In the genomic region with DNA sequence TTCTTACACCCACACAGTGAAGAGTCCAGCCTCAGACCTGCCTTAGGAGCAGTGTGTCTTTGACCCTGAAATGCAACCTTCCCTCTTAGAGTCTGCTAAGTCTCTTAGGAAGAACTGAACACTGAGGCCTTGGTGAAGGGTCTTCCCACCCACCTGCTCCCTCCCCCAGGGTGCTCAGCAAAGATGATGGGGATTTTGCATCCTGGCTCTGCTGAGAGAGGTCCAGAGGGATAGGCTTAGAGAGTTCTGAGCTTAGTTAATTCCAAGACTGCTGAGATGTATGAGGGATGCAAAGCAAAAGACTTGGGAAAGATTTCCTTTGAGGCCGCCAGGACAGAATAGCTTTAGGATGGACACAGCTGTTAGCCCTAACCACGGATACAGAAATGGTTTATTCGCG, we compare ENCODE assay signal across 20 mouse cellular contexts. TPM values are rescaled to one million over a fixed set of nuclear protein-coding genes. Genes with fewer than 3 reads are reported as not detected.
DNase-seq lines count a peak whose midpoint lies in the region; ATAC-seq and TF ChIP-seq lines count a peak whose summit lies in the region.
"Had no signal": no experiment of that assay in that cellular context is flagged by ENCODE, and none has a peak within 500 bp of the region (broad histone marks: within the 10 kb centered on the region; RNA-seq: fewer than 3 reads in every experiment).

No protein-coding gene starts in this region.

- H3K27me3 ChIP-seq in hindbrain, embryonic 10.5 days (ENCODE audit: insufficient read depth, poor library complexity, severe bottlenecking), result peaks cover 35% of the 10 kb centered on the region
- H3K27me3 ChIP-seq in hindbrain, embryonic 14.5 days (ENCODE audit: control insufficient read depth, insufficient read depth, low read length), result 0 out of 2 replicates have a peak, but pooled peaks cover 6% of the 10 kb centered on the region
- no peaks in the 10 kb centered on the region for H3K27me3 ChIP-seq in lung, embryonic 15.5 days
- no peaks in the 10 kb centered on the region for H3K27me3 ChIP-seq in lung, postnatal 0 days (replicated peaks; ENCODE audit: insufficient read depth, low read length)
- H3K27me3 ChIP-seq in embryonic facial prominence, embryonic 10.5 days (replicated peaks; ENCODE audit: low read depth, poor library complexity, severe bottlenecking), result peaks cover 43% of the 10 kb centered on the region

- H3K9ac ChIP-seq in hindbrain, embryonic 14.5 days, result no peak overlapping the region
- H3K9ac ChIP-seq in lung, embryonic 15.5 days, result no peak overlapping the region
- no peak overlapping the region for H3K9ac ChIP-seq in lung, postnatal 0 days (replicated peaks; ENCODE audit: low read depth)
- H3K9ac ChIP-seq: forebrain, embryonic 13.5 days; heart, embryonic 13.5 days; hindbrain, embryonic 15.5 days; intestine, embryonic 15.5 days had no signal

- TF ChIP-seq CTCF in lung, postnatal 0 days (IDR thresholded peaks at IDR 0.05), result no peak

- peak; percentile 21 for DNase-seq in embryo, embryonic 10.5 days (ENCODE audit: low spot score)
- DNase-seq in embryo, embryonic 11 days, result no peak
- no peak for DNase-seq in hindbrain, embryonic 10.5 days (ENCODE audit: low spot score)
- no peak for DNase-seq in hindbrain, embryonic 14.5 days (ENCODE audit: low spot score)
- no peak for DNase-seq in lung, postnatal 0 days (ENCODE audit: low spot score)
- DNase-seq in embryonic facial prominence, embryonic 10.5 days (ENCODE audit: low spot score), result no peak
- no peak for DNase-seq in gastrocnemius, adult 8-10 months (ENCODE audit: low spot score in 2 of 2)
- DNase-seq: adrenal gland, adult 8-10 months; cerebellum, adult 11-12 months; cerebellum, adult 8-10 months; gastrocnemius, postnatal 14 days; heart, postnatal 36 days had no signal

- TF ChIP-seq EP300 in lung, postnatal 0 days (IDR thresholded peaks at IDR 0.05), result no peak

- H3K4me3 ChIP-seq in hindbrain, embryonic 10.5 days, result no peak overlapping the region
- H3K4me3 ChIP-seq in hindbrain, embryonic 14.5 days (replicated peaks; ENCODE audit: low read length), result no peak overlapping the region
- H3K4me3 ChIP-seq in lung, embryonic 15.5 days, result no peak overlapping the region
- no peak overlapping the region for H3K4me3 ChIP-seq in lung, postnatal 0 days (ENCODE audit: low read depth, low read length)
- H3K4me3 ChIP-seq in embryonic facial prominence, embryonic 10.5 days, result no peak overlapping the region
- H3K4me3 ChIP-seq: forebrain, embryonic 10.5 days; forebrain, embryonic 13.5 days; heart, embryonic 13.5 days; hindbrain, embryonic 15.5 days; intestine, embryonic 15.5 days had no signal

- WGBS in hindbrain, embryonic 10.5 days, result 78% methylated on average over 4 of the region's 4 CpGs
- 79% methylated on average over 4 of the region's 4 CpGs for WGBS in hindbrain, embryonic 14.5 days
- 48% methylated on average over 4 of the region's 4 CpGs for WGBS in lung, embryonic 15.5 days
- WGBS in lung, postnatal 0 days, result 73% methylated on average over 4 of the region's 4 CpGs
- 70% methylated on average over 4 of the region's 4 CpGs for WGBS in embryonic facial prominence, embryonic 10.5 days

- no peaks in the 10 kb centered on the region for H3K9me3 ChIP-seq in hindbrain, embryonic 10.5 days
- H3K9me3 ChIP-seq in hindbrain, embryonic 14.5 days (ENCODE audit: control insufficient read depth, low read length), result no peaks in the 10 kb centered on the region
- H3K9me3 ChIP-seq in lung, embryonic 15.5 days, result no peaks in the 10 kb centered on the region
- H3K9me3 ChIP-seq in lung, postnatal 0 days (ENCODE audit: low read length), result no peaks in the 10 kb centered on the region
- no peaks in the 10 kb centered on the region for H3K9me3 ChIP-seq in embryonic facial prominence, embryonic 10.5 days
- H3K9me3 ChIP-seq: forebrain, embryonic 10.5 days; forebrain, embryonic 13.5 days; heart, embryonic 13.5 days; hindbrain, embryonic 15.5 days; intestine, embryonic 15.5 days had no signal

- H3K4me2 ChIP-seq in hindbrain, embryonic 14.5 days (replicated peaks), result no peak overlapping the region
- no peak overlapping the region for H3K4me2 ChIP-seq in lung, embryonic 15.5 days
- no peak overlapping the region for H3K4me2 ChIP-seq in lung, postnatal 0 days (replicated peaks; ENCODE audit: low read depth, low read length)
- H3K4me2 ChIP-seq: forebrain, embryonic 13.5 days; heart, embryonic 13.5 days; hindbrain, embryonic 15.5 days; intestine, embryonic 15.5 days had no signal

- H3K36me3 ChIP-seq in hindbrain, embryonic 10.5 days, result no peaks in the 10 kb centered on the region
- no peaks in the 10 kb centered on the region for H3K36me3 ChIP-seq in hindbrain, embryonic 14.5 days (replicated peaks; ENCODE audit: control insufficient read depth, insufficient read depth)
- no peaks in the 10 kb centered on the region for H3K36me3 ChIP-seq in lung, embryonic 15.5 days
- H3K36me3 ChIP-seq in lung, postnatal 0 days (ENCODE audit: insufficient read depth, low read length), result no peaks in the 10 kb centered on the region
- H3K36me3 ChIP-seq in embryonic facial prominence, embryonic 10.5 days (replicated peaks), result no peaks in the 10 kb centered on the region
- H3K36me3 ChIP-seq: forebrain, embryonic 10.5 days; heart, embryonic 13.5 days; hindbrain, embryonic 15.5 days; intestine, embryonic 15.5 days had no signal

- no peak for ATAC-seq in hindbrain, embryonic 14.5 days (ENCODE audit: low FRiP score)
- ATAC-seq in lung, embryonic 15.5 days (ENCODE audit: borderline replicate concordance, extremely low read depth, low FRiP score, low TSS enrichment), result no peak
- ATAC-seq in lung, postnatal 0 days, result no peak
- ATAC-seq: activated CD4-positive, CD25-positive, alpha-beta regulatory T cell, adult 4 months; forebrain, embryonic 13.5 days; forebrain, embryonic 16.5 days; intestine, embryonic 15.5 days had no signal

- H3K4me1 ChIP-seq in hindbrain, embryonic 10.5 days (replicated peaks), result peaks cover 45% of the 10 kb centered on the region
- H3K4me1 ChIP-seq in hindbrain, embryonic 14.5 days (replicated peaks; ENCODE audit: control insufficient read depth, insufficient read depth, low read length), result peaks cover 23% of the 10 kb centered on the region; the same call in 1 of the 2 replicates
- H3K4me1 ChIP-seq in lung, embryonic 15.5 days, result peaks cover 72% of the 10 kb centered on the region
- H3K4me1 ChIP-seq in lung, postnatal 0 days (ENCODE audit: insufficient read depth, low read depth, low read length), result peaks cover 30% of the 10 kb centered on the region; the same call in 1 of the 2 replicates
- H3K4me1 ChIP-seq in embryonic facial prominence, embryonic 10.5 days, result peaks cover 49% of the 10 kb centered on the region

- H3K27ac ChIP-seq in hindbrain, embryonic 10.5 days, result peak overlapping the region; percentile 69
- H3K27ac ChIP-seq in hindbrain, embryonic 14.5 days, result no peak overlapping the region
- peak overlapping the region; percentile 80 for H3K27ac ChIP-seq in lung, embryonic 15.5 days
- no peak overlapping the region; the same call in 1 of the 2 replicates for H3K27ac ChIP-seq in lung, postnatal 0 days (ENCODE audit: low read length)
- peak overlapping the region; percentile 19; the same call in 1 of the 2 replicates for H3K27ac ChIP-seq in embryonic facial prominence, embryonic 10.5 days (replicated peaks)
- H3K27ac ChIP-seq: forebrain, embryonic 13.5 days; hindbrain, embryonic 15.5 days; intestine, embryonic 15.5 days had no signal

RNA-seq across cellular contexts. Expression of a gene that starts 4.8 kb away (rescaled TPM):
- polyA plus RNA-seq in hindbrain, embryonic 10.5 days (2016; fragmentation: Nextera tagmentation; extraction: Ambion mirVana), result 2.0 TPM in 2 replicates
- 5.9 and 7.0 TPM in 2 replicates for polyA plus RNA-seq in hindbrain, embryonic 14.5 days (2014; fragmentation: Nextera tagmentation; extraction: Ambion mirVana)
- 17.7 and 23.2 TPM in 2 replicates for polyA plus RNA-seq in lung, embryonic 15.5 days (2015; fragmentation: Nextera tagmentation; extraction: Ambion mirVana)
- 2.5 and 2.6 TPM in 2 replicates for polyA plus RNA-seq in lung, postnatal 0 days (2015; fragmentation: Nextera tagmentation; extraction: Ambion mirVana)
- polyA plus RNA-seq in embryonic facial prominence, embryonic 10.5 days (2016; fragmentation: Nextera tagmentation; extraction: Ambion mirVana), result 1.9 and 2.1 TPM in 2 replicates
- total RNA-seq in gastrocnemius, adult 8-10 months (2022), result under 1 TPM in 3 of 4 experiments, not detected in 1; 0.19 to 0.44 (median 0.40) TPM

Comparison
In these comparisons a context has a peak if more than half of its experiments do, and no peak if none do; other contexts are left out.
1. H3K27ac ChIP-seq: peak in hindbrain, embryonic 10.5 days (single experiment), lung, embryonic 15.5 days (single experiment) and embryonic facial prominence, embryonic 10.5 days (single experiment); none in hindbrain, embryonic 14.5 days (single experiment) and lung, postnatal 0 days (single experiment).